Mouse (Mus musculus): Measurements from ENCODE around the gene Spire2.
"Not testable (repeated sequence)": the region's sequence is repeated elsewhere in the genome, so short reads cannot be mapped to it uniquely, and the experiment has no call there.

Gene Spire2

DNA sequence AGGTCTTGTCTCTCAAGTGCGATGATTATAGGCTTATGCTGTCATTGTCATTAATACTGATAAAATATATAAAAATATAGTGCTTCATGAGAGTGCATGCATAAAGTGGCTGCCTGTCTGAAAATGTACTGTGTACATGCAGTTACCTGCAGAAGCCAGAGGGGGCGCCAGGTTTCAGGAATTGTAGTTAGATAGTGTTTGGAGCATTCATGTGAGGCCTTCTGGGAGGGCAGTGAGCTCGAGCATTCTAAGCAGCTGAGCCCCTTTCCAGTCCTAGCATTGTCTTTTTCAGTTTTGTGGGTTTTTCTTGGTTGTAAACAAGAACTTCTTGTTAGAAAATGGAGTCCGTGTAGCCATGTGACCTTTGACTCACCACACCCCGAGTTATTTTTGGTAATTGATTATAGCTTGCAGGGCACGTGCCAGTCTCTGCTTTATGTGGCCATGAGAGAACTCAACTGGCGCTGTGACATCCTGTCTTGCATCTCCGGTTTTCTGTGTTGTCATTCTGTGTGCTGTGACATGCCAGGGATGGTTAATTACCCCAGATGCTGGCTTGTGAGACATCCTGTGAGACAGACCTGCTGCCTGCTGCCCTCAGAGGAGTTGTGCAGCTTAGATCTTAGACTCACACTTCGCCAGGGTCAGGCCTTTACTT is 52.5 kb downstream of the Spire2 start:
- DNase-seq (ENCODE audit: low spot score in 2 of 2): no peak

DNA sequence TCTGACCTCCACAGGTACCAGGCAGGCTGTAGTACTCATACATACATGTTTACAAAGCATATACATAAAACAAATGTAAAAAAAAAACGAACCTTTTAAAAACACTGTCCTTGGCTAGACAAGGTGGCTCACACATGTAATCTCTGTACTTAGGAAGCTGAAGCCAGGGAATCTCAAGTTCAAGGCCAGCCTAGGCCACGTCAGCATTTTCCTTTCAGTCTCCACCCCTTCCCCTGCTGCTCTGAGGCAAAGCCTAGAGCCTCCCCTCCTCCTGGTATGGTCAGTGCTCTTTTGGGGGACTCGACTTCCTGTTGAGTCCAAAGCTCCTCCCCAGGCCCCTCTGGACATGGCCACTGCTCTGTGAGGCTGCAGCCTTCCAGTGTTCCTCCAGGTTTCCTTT is 54.5 kb downstream of the Spire2 start:
- no peak for DNase-seq (ENCODE audit: low spot score in 2 of 2)

DNA sequence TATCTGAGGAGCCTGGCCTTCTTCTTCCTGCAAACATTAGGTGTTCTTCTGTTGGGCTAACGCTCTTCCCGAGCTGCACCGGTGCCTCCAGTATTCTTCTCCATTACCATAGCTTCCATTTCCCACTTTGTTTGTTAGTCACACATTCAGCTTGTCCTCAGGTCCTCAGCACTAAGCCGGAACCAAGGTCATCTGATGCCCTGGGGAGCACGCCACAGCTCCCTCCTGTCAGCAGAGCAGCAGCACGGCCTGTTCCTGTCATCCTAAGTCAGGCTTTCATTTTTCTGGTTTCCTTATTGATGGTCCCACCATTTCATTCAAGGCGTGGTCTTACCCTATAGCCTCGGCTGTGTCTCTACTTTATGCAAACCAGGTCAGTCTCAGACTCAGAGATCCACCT is 55.3 kb downstream of the Spire2 start:
- no peak for DNase-seq (ENCODE audit: low spot score in 2 of 2)

DNA sequence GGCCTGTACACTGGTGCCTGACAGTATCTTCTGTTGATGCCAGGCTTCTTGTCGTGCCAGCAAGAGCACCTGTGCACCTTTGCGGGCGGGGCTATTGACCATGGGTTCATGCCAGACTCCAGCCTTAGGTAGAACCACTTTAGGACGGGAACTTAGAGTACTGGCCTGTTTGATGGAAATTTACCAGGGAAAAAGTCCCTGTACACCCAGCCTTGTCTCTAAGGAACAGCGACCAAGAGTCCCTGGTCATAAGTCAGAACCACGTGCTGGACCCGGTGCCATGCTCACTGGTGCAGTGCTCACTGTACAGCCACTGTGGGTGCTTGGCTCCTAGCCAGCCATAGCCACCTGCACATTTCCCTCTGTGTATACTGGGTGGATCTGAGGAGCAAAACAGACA is 56.5 kb downstream of the Spire2 start:
- DNase-seq (ENCODE audit: low spot score in 2 of 2): no peak

DNA sequence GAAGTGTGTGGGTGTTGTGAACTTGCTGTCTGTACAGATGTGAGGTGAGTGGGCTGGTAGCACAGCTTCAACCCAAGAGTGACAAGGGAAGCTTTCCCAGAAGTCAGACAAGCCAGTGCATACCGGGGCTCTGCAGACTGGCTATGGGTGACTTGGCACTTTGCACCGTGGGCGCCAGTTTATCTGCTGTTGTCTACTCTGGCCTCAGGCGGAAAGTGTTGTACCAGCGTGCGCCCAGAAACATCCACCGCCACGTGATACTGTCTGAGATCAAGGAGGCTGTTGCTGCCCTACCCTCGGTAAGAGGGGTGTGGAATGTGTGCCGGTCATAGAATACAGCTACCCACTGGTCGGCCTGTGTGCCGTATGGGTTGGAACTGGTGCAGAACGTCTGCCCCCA is 65.8 kb downstream of the Spire2 start:
- DNase-seq (ENCODE audit: low spot score in 2 of 2): no peak

DNA sequence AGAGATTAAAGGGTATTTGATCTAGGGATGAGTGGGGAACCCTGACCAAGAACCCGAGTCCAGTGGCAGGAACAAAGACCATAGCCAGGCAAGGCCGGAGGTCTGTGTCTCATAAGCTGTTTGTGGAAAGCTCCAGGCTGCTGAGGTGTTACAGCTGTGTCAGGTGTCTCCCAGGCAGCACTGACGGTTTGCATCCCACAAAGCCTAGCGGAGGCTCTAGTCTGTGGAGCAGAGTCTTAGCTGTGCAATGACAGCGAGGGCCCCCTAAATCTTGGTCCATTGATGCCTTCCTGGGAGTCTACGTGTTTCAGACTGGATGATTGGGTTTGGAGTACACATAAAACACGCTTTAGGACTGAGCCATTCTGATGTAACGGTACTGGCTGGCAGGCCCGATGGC is 69.4 kb downstream of the Spire2 start:
- DNase-seq (ENCODE audit: low spot score in 2 of 2): no peak

DNA sequence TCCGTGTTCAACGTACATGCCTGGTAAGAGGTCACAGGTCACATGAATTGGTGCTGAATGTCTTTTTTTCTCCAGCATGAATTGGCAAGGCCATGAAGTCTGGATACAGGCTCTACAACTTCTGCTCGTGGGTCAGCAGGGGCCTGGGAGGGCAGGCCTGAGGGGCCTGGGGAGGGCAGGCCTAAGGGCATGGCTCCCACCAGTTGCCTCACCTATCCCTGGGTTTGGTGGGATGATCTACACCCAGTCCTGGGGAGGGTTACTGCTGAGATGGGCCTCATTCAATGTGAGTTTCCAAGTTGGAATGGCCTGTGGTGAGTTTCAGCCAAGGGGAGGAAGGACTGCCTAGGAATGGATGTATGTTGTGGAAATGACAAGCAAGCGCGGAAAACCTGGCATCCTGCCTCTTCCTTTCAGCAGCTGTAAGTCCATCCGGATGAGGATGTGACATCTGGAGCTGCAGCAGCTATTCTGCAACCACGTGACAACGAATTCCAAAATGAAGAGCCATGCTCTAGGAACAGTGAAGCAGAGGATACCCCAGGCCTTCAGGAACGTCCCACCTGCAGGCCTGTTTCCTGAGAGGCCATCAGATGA is 70.3 kb downstream of the Spire2 start:
- no peak for DNase-seq (ENCODE audit: low spot score in 2 of 2)

DNA sequence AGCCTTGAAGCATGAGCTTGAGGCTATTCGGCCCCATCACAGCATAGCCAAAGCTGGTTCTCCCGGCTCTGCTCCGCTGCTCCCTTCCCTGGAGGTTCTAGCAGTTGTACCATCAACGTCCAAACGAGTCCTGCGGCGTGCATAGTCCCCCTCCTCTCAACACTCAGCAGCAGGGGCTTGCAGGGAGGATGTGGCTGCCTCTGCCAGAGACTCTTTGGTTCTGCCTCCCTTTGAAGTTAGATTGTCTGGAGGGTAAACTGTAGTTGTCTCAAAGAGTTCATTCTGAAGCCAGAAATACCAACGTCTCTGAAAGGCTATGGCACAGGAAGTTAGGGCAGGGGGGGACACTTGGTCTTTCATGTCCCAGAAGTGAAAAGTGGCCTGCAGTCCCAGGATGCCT is 72.0 kb downstream of the Spire2 start:
- DNase-seq (ENCODE audit: low spot score in 2 of 2): no peak

DNA sequence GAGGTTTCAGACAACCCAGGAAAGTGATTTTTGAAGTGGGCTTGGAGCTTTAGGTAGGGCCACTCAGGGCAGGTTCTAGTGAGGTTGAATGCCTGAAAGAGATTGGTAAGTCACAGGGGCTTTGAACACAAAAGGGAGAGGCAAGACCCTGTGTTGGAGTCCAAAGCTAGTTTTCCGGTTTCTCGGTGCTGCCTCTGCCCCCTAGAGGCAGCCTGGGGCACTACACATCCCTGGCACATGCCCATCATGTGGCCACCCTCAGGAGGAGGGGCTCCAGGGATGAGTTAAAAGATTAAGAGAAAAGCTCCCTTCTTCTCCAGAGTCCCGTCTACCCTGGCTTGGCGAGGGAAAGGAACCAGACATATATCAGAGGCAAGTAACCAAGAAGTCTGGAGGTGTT is 74.3 kb downstream of the Spire2 start, which contains the start of gene Mc1r:
Mc1r (plus strand) TSS at position 322 of the 400 bp plus-strand sequence.
- DNase-seq (ENCODE audit: low spot score in 2 of 2): peak; percentile 71 to 79

DNA sequence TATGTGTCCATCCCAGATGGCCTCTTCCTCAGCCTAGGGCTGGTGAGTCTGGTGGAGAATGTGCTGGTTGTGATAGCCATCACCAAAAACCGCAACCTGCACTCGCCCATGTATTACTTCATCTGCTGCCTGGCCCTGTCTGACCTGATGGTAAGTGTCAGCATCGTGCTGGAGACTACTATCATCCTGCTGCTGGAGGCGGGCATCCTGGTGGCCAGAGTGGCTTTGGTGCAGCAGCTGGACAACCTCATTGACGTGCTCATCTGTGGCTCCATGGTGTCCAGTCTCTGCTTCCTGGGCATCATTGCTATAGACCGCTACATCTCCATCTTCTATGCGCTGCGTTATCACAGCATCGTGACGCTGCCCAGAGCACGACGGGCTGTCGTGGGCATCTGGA is 75.1 kb downstream of the Spire2 start:
- DNase-seq (ENCODE audit: low spot score in 2 of 2): no peak

DNA sequence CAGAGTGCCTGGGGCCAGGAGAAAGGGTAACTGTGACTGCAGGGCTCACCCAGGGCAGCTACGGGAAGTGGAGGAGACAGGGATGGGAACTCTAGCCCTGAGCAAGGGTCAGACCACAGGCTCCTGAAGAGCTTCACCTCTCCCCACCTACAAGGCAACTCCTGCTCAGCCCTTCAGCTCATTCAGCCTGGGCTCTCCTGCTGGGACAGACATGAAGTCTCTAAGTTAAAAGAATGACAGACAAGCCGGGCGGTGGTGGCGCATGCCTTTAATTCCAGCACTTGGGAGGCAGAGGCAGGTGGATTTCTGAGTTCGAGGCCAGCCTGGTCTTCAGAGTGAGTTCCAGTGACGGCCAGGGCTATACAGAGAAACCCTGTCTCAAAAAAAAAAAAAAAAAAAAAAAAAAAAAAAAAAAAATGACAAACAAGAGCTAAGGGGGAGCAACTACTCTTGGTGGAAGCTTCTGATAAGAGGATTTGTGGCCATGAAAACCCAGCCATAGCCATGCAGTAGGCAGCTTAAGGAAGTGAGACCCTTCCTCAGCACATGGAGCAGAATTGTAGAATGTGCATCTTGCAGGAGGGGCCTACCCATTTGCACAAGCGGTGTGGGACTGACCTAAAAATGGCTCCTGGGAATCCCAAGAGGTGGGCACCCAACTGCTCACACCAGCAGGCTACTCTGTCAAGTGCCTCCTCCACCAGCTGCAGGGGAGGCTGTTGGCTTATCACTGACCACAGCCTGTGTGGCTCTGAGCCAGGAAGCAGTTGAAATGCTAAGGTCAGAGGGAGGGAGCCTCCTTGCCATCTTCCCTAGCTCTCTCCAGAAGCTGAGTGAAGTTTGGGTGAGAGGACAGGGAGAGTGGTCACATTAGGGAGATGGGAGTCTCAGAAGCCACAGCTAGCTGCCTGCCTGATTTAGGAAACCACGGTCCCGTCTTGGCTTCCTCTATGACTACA is 76.4 kb downstream of the Spire2 start:
- no peak for DNase-seq (ENCODE audit: low spot score in 2 of 2)

DNA sequence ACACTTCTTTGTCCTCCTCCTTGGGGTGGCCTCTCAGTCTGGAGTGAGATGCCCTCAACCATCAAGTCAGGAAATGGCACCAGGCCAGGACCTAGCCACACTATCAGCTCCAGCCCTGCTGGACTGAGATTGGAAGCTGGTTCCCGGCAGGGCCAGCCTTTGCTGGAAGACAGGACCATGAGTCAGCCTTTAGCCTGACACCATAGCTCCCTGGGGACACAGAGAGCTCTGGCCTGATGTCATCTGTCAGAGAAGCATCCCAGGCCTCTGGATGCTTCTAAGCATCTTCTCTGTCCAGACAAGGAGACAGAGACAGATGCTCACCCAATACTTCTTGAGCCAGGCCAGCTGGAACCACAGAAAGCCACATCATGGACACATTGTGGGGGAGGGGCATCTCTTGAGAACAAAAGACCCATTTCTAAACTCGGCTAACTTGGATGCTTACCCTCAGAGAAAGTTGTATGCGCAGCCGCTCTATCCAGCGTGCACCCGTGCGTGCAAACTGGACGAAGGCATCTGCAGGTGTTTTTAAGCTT is 77.6 kb downstream of the Spire2 start:
- DNase-seq (ENCODE audit: low spot score in 2 of 2): no peak

DNA sequence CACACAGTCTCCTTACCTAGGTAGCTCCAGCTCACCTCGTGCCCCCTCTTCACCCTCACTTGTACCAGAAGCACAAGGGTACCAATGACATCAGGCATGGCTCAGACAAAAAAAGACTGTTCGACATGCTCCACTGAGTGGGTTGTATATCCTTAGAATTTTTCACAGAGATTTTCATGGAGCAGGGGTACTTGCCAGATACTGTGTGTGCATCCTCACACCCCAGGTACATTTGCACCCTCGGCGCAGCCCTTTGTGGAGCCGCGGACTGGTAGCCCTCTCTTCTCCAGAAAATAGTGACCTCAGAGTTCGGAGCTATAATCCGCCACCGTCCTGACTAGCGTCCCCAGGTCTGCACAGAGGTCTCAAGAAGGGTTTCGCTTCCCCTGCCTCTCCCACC is 78.3 kb downstream of the Spire2 start:
- DNase-seq (ENCODE audit: low spot score in 2 of 2): no peak

DNA sequence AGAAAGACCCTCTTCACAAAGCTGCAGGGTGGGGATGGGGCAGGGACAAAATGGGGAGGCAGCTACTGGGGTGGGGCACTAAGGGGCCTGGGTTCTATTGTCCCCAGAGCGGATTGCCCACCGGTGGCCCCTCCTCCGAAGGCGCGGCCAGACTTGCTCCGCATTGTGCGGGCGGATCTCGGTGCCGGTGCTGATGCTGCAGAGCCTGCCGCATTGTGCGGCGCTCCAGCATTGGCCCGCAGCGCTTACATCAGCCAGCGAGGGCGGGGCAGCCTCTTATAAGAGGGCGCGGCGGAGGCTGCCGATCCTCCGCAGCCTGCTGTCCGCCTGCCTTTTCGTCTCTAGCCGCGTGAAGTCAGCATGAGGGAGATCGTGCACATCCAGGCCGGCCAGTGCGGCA is 78.7 kb downstream of the Spire2 start, which contains the start of gene Tubb3:
Tubb3 (plus strand) TSS at position 179 of the 400 bp plus-strand sequence.
- DNase-seq (ENCODE audit: low spot score in 2 of 2): peak; percentile 92 to 93

DNA sequence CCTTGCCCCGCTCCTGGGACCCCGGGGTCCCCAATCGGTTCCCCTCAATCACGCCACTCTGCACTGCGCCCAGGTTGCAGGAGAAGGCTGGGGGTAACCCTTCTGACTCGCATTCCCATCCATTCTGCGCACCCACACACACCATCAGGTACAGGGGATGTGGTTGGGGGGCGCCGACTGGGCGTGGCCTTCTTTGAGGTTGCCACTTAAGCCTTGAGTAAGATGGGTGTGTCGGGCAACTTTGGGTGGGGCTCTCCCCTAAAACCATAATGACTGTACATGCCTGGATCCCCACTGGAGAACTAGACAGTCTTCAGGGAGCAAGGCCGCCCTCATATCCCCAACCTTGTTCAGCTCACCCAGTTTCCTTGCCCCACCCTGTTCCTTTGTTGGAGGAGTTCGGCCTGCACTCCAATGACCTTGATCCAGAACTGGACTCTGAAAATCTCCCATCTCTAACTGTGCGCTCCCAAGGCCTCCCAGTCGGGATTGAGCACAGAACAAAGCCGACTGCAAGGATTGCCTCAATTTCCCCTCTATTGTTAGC is 79.3 kb downstream of the Spire2 start:
- no peak for DNase-seq (ENCODE audit: low spot score in 2 of 2)

DNA sequence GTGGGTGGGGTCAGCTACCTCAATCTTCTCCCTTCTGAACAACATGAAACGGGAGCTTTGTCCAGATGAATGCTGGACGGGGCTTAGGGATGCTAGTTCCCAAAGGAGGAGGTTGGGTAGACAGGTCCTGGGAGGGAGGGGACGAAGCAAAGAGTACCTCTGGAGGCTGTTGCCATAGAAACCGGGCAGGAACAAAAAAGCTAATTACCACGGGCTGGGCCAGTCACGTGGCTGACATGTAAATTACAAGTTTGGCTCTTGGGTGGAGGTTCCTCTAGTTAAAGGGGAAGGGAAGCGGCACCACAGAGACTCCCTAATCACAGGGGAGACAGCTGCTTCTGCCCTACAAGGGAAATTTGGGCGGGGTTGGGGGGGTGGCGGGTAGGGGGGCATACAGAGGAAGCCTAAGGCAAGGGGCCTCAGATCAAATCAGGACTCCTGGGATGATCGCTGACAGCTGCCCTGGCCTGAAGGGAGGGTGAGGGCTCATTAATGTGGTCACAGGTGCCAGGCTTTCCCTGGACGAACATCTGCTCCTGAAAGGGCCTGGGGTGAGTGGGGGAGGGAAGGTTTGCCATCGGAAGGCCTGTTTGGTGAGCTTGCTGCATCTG is 80.2 kb downstream of the Spire2 start:
- DNase-seq (ENCODE audit: low spot score in 2 of 2): peak; percentile 73 to 87

DNA sequence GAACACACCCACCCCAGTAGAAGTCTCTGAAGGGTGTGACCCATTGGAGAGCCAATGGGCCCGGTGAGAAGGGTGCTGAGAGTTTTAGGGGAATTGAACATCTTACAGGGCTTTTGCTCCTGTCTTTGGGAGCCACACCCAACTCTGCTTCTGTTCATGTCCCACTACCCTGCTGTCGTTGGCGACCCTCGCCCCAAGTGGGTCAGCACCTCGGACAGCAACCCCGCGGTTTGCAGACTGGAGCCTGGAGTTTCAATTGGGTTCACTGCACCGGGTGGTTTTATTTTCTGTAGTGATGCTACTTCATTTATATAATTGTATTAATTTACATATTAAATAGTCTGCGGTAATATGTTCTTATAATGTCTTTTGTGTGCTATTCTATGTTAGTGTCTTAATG is 81.7 kb downstream of the Spire2 start:
- no peak for DNase-seq (ENCODE audit: low spot score in 2 of 2)

DNA sequence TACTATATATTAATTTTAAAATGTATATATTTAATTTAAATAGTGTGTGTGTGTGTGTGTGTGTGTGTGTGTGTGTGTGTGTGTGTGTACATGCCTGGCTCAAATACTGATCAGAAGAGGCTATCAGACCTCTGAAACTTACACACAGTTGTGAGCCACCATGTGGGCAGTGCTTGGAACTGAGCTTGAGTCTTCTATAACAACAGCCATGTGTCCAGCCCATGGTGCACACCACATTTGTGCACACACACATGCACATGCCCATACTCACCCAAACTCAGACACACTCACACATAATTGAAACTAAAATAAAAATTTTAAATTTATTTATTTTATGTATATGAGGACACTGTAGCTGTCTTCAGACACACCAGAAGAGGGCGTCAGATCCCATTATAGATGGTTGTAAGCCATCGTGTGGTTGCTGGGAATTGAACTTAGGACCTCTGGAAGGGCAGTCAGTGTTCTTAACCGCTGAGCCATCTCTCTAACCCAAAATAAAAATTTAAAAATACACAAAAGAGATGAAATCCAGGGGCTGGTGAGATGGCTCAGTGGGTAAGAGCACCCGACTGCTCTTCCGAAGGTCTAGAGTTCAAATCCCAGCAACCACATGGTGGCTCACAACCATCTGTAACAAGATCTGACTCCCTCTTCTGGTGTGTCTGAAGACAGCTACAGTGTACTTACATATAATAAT is 82.6 kb downstream of the Spire2 start:
- not testable (repeated sequence) for DNase-seq (ENCODE audit: low spot score in 2 of 2)

DNA sequence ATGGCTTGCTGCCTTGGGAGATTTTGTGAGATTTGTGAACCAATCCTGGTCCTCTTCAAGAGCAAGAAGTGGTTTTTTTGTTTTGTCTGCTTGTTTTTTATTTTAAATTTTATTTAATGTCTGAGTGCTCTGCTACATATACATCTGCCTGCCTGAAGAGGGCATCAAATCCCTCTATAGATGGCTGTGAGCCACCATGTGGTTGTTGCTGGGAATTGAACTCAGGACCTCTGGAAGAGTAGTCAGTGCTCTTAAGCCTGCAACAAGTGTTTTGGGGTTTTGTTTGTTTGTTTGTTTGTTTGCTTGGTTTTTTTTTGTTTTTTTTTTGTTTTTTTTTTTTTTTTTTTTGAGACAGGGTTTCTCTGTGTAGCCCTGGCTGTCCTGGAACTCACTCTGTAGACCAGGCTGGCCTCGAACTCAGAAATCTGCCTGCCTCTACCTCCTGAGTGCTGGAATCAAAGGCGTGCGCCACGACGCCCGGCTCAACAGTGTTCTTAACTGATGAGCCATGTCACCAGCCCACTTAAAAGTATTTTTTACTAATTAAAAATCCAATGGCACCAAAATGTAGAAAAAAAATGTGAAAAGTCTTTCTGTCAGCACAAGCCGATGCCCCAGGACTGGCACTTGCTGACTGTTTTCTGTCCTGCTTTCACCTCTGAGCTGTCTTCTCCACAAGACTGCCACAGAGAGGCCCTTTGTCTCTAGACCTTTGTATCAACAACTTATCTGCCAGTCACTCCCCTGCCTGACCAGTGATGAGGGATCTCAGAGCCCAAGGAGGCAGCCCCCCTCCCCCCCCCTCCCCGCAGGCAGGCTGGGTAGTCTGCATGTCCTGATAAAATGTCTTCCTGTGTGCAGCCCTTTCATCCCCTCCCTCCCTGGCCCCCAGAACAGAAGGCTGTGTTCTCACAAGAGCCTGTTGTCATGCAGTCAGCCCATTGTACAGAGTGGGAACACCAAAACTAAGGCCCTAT is 83.7 kb downstream of the Spire2 start:
- DNase-seq (ENCODE audit: low spot score in 2 of 2): no peak

Measured in frontal cortex, postnatal 36 days (tissue).